Mouse (Mus musculus): Measurements from ENCODE around the gene Hat1. TPM values are rescaled to one million over a fixed set of nuclear protein-coding genes. Genes with fewer than 3 reads are reported as not detected.

Hat1 gene
- total and polyA plus RNA-seq, 3 experiments: 91.6 to 292 (median 167) TPM

DNA sequence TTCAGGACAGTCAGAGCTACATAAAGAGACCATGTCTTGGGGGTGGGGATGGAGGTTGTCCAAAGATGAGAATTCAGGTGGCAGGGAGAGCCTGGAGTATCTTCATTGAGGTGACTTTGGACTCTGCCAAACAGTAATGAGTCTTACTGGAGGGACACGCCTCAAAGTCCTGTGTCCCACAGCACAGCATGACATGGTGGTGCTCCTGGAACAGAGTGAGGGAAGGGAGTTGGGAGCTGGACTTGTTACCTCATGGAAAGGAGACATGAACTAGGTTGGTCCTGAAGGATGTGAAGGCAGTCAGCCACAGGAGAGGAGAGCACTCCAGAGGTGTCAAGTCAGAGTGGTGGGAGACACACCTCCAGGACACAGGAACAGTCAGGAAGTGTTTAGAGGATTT lies 70.9 kb downstream of the Hat1 start:
- Histone ChIP-seq H3K9me3 (replicated peaks; ENCODE audit: low read length) (no peaks in the 10 kb centered on the region), H3K9ac (ENCODE audit: insufficient read depth, low read depth) (no peak overlapping the region), H3K4me3 (replicated peaks in 1 of 3; ENCODE audit: low read depth in 2 of 3, low read length in 2 of 3, poor library complexity in 1 of 3) (no peak overlapping the region), H3K4me2 (ENCODE audit: insufficient read depth, low read depth, poor library complexity, severe bottlenecking) (no peak overlapping the region), H3K79me2 (replicated peaks; ENCODE audit: control insufficient read depth, extremely low read depth, insufficient read depth, poor library complexity, severe bottlenecking) (peaks cover under 1% of the 10 kb centered on the region; the same call in 1 of the 2 replicates), H3K36me3 (replicated peaks in 1 of 2; ENCODE audit: control insufficient read depth in 1 of 2, insufficient read depth in 1 of 2, low read length in 1 of 2) (peaks cover 9 to 41% of the 10 kb centered on the region in 2 experiments), H3K27me3 (replicated peaks) (no peaks in the 10 kb centered on the region), H3K4me1 (ENCODE audit: control insufficient read depth in 1 of 2, insufficient read depth in 2 of 2) (peaks cover 3 to 27% of the 10 kb centered on the region in 2 experiments), H3K27ac (ENCODE audit: insufficient read depth, low read depth) (no peak overlapping the region)
- DNase-seq (ENCODE audit: extremely low read depth): no peak
- in situ Hi-C loops (cut with MboI; ENCODE audit: low pct_ligation_motif_present, low pct_unique_long_range_greater_than_20kb, low sequenced_read_pairs) (loop anchor here (5.0 kb wide), 1 partner anchor 68 kb away; the partner anchor contains the start of gene Dlx1), dilution Hi-C loops (cut with MboI; ENCODE audit: extremely low pct_ligation_motif_present, extremely low pct_unique_long_range_greater_than_20kb, low sequenced_read_pairs) (no loop called here)
- no peak for TF ChIP-seq HCFC1 (IDR thresholded peaks at IDR 0.05; ENCODE audit: low read depth, low read length)
- TF ChIP-seq CTCF (conservative IDR thresholded peaks at IDR 0.05 in 1 of 2, IDR thresholded peaks at IDR 0.05 in 1 of 2; ENCODE audit: low read depth in 2 of 2, low read length in 2 of 2): no peak
- TF ChIP-seq MYC (IDR thresholded peaks at IDR 0.05; ENCODE audit: low read depth, low read length): no peak
- TF ChIP-seq JUND (conservative IDR thresholded peaks at IDR 0.05; ENCODE audit: low read depth, low read length): no peak
- TF ChIP-seq ZNF384 (IDR thresholded peaks at IDR 0.05; ENCODE audit: low read depth, low read length): no peak
- TF ChIP-seq NRF1 (IDR thresholded peaks at IDR 0.05; ENCODE audit: low read depth, low read length): no peak
- TF ChIP-seq MXI1 (IDR thresholded peaks at IDR 0.05; ENCODE audit: low read depth, low read length): no peak
- no peak for TF ChIP-seq MEF2A (IDR thresholded peaks at IDR 0.05; ENCODE audit: borderline replicate concordance, low read depth, low read length)
- no peak for TF ChIP-seq RAD21 (IDR thresholded peaks at IDR 0.05; ENCODE audit: low read depth, low read length)
- TF ChIP-seq TBP (conservative IDR thresholded peaks at IDR 0.05; ENCODE audit: low read depth, low read length): no peak
- no peak for TF ChIP-seq BHLHE40 (IDR thresholded peaks at IDR 0.05; ENCODE audit: low read depth, low read length)
- no peak for TF ChIP-seq IRF4 (IDR thresholded peaks at IDR 0.05; ENCODE audit: low read depth, low read length)
- no peak for TF ChIP-seq KAT2A (IDR thresholded peaks at IDR 0.05; ENCODE audit: insufficient replicate concordance, low read length)
- no peak for TF ChIP-seq UBTF (IDR thresholded peaks at IDR 0.05; ENCODE audit: low read depth, low read length)

DNA sequence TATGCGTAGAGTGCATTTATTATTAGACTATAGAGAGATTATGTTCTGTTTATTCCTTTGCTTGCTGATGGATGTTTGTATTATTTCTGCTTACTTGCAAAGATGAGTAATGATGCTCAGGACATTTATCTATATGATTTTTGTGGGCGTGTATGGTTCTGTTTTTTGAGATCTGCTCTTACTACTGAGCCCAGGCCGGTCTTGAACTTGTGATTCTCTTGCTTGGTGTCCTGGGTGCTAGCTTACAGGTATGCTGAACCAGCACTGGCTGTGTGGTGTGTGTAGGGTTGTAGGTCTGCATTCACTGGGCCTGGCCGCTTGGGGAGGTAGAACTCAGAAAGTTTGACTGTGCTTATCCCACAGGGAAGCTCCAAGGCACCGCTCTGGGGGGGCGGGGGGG lies 72.4 kb downstream of the Hat1 start:
- peaks cover 3 to 26% of the 10 kb centered on the region in 2 experiments for H3K4me1 ChIP-seq (ENCODE audit: control insufficient read depth in 1 of 2, insufficient read depth in 2 of 2)
- no peak for DNase-seq (ENCODE audit: extremely low read depth)
- H3K9me3 ChIP-seq (replicated peaks; ENCODE audit: low read length): no peaks in the 10 kb centered on the region
- no peaks in the 10 kb centered on the region for H3K27me3 ChIP-seq (replicated peaks)
- dilution Hi-C loops (cut with MboI; ENCODE audit: extremely low pct_ligation_motif_present, extremely low pct_unique_long_range_greater_than_20kb, low sequenced_read_pairs): no loop called here
- TF ChIP-seq HCFC1 (IDR thresholded peaks at IDR 0.05; ENCODE audit: low read depth, low read length) (no peak), MAX (IDR thresholded peaks at IDR 0.05; ENCODE audit: low read length) (no peak), USF2 (conservative IDR thresholded peaks at IDR 0.05; ENCODE audit: low read depth, low read length) (no peak), CHD1 (IDR thresholded peaks at IDR 0.05; ENCODE audit: low read depth, low read length) (no peak), RAD21 (IDR thresholded peaks at IDR 0.05; ENCODE audit: low read depth, low read length) (no peak), POLR2A (IDR thresholded peaks at IDR 0.05; ENCODE audit: low read depth, low read length) (no peak), NRF1 (IDR thresholded peaks at IDR 0.05; ENCODE audit: low read depth, low read length) (no peak), SMC3 (IDR thresholded peaks at IDR 0.05; ENCODE audit: low read depth, low read length) (no peak), ZKSCAN1 (IDR thresholded peaks at IDR 0.05; ENCODE audit: borderline replicate concordance, low read depth, low read length) (no peak), IRF4 (IDR thresholded peaks at IDR 0.05; ENCODE audit: low read depth, low read length) (no peak), NELFE (IDR thresholded peaks at IDR 0.05; ENCODE audit: low read depth, low read length) (no peak), ELF1 (IDR thresholded peaks at IDR 0.05; ENCODE audit: low read depth, low read length) (no peak), UBTF (IDR thresholded peaks at IDR 0.05; ENCODE audit: low read depth, low read length) (no peak), EP300 (IDR thresholded peaks at IDR 0.05; ENCODE audit: low read length) (no peak), POLR2AphosphoS2 (IDR thresholded peaks at IDR 0.05; ENCODE audit: low read depth, low read length) (no peak)
- H3K4me3 ChIP-seq (replicated peaks in 1 of 3; ENCODE audit: low read depth in 2 of 3, low read length in 2 of 3, poor library complexity in 1 of 3): no peak overlapping the region
- no peak overlapping the region for H3K9ac ChIP-seq (ENCODE audit: insufficient read depth, low read depth)
- peaks cover 12 to 46% of the 10 kb centered on the region in 2 experiments for H3K36me3 ChIP-seq (replicated peaks in 1 of 2; ENCODE audit: control insufficient read depth in 1 of 2, insufficient read depth in 1 of 2, low read length in 1 of 2)
- no peak overlapping the region for H3K4me2 ChIP-seq (ENCODE audit: insufficient read depth, low read depth, poor library complexity, severe bottlenecking)
- in situ Hi-C loops (cut with MboI; ENCODE audit: low pct_ligation_motif_present, low pct_unique_long_range_greater_than_20kb, low sequenced_read_pairs): no loop called here
- H3K27ac ChIP-seq (ENCODE audit: insufficient read depth, low read depth): no peak overlapping the region
- H3K79me2 ChIP-seq (replicated peaks; ENCODE audit: control insufficient read depth, extremely low read depth, insufficient read depth, poor library complexity, severe bottlenecking): no peaks in the 10 kb centered on the region
